In genomic region chr13:92762322-92762721, GRCm38 (mm10) we compare ENCODE assay signal across 25 mouse cellular contexts. TPM values are rescaled to one million over a fixed set of nuclear protein-coding genes. Genes with fewer than 3 reads are reported as not detected.
DNase-seq lines count a peak whose midpoint lies in the region; ATAC-seq lines count a peak whose summit lies in the region.
"Had no signal": no experiment of that assay in that cellular context is flagged by ENCODE, and none has a peak within 500 bp of the region (broad histone marks: within the 10 kb centered on the region; RNA-seq: fewer than 3 reads in every experiment).

No protein-coding gene starts in this region.

- ATAC-seq in frontal cortex, adult (ENCODE audit: low TSS enrichment): peak; percentile 53
- ATAC-seq: activated CD4-positive, CD25-positive, alpha-beta regulatory T cell, adult 4 months; CD4-positive, CD25-positive, alpha-beta regulatory T cell, adult 4 months; Patski had no signal

- intact Hi-C loops in heart, postnatal 14 days (cut with DNase I): no loop called here

- no peak for DNase-seq in frontal cortex, adult 2 months (ENCODE audit: extremely low spot score in 1 of 2, low spot score in 1 of 2)
- peak; percentile 41 for DNase-seq in heart, adult 11 months
- DNase-seq in heart, postnatal 14 days: no peak
- peak; percentile 25 for DNase-seq in testis, postnatal 10 days (ENCODE audit: low spot score)
- DNase-seq in testis, postnatal 14 days (ENCODE audit: low spot score): no peak
- peak; percentile 53 for DNase-seq in brain, adult 2 months (ENCODE audit: low read depth, low spot score)
- DNase-seq in lung, postnatal 10 days: no peak
- DNase-seq: adrenal gland, adult 2 months; adrenal gland, adult 8-10 months; adrenal gland, postnatal 10 days; adrenal gland, postnatal 14 days; adrenal gland, postnatal 25 days; adrenal gland, postnatal 36 days; B cell, adult 2 months; cerebellum, adult 11 months; cerebellum, adult 11-12 months; cerebellum, adult 18-20 months had no signal

RNA-seq across cellular contexts. Expression of gene Thbs4, which starts 32.3 kb away (rescaled TPM):
- polyA plus RNA-seq in frontal cortex, adult 2 months (2012; rRNA removed): 2.5 and 3.7 TPM in 2 replicates
- total RNA-seq in heart, postnatal 14 days (2021): 1 to 10 TPM; 4.8 to 5.5 TPM
- total RNA-seq: CH12.LX, G1E, MEL had no signal
- polyA plus RNA-seq: activated CD4-positive, CD25-positive, alpha-beta regulatory T cell, adult 4 months; C2C12; CD4-positive, CD25-positive, alpha-beta regulatory T cell, adult 4 months; G1E; Patski had no signal

Comparison
In these comparisons a context has a peak if more than half of its experiments do, and no peak if none do; other contexts are left out.
1. DNase-seq: peak in heart, adult 11 months (single experiment), testis, postnatal 10 days (single experiment) and brain, adult 2 months (single experiment); none in frontal cortex, adult 2 months (0 of 2), heart, postnatal 14 days (0 of 2), testis, postnatal 14 days (single experiment) and lung, postnatal 10 days (single experiment).